Mouse (Mus musculus): ENCODE results near the gene Efcab6.

- TF ChIP-seq CTCF (IDR thresholded peaks at IDR 0.05; ENCODE audit: extremely low read depth, insufficient read length, insufficient replicate concordance, low read depth, low read length) (no peak), POLR2A (IDR thresholded peaks at IDR 0.05; ENCODE audit: low read depth, low read length) (no peak)
Observed at GRCm38 (mm10) chr15:83853400-83853811, 211.8 kb downstream of the Efcab6 start.
